Comparison of ENCODE assay signal across 8 mouse cellular contexts in the genomic region with DNA sequence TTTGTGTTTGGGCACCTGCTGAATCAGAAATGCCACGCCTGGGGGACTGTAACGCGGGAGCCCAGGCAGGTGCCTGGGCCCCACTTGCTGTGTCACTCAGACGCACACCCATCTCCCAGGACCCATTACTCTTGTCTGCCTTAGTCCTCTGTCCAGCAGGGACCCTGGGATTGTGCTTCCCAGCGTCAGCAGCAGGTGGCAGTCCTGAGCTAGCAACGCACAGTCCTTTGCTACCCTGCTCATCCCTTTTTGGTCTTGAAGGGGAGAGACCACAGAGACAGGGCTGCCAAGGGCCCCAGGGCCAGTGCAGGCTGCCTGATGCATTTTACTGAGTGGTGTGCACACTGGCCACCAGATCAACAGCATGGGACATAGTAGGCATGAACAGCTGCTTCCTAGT. TPM values are rescaled to one million over a fixed set of nuclear protein-coding genes. Genes with fewer than 3 reads are reported as not detected.
A peak's percentile ranks its signal among the peaks of the same experiment; 100 is the strongest.
DNase-seq lines count a peak whose midpoint lies in the region; ATAC-seq and TF ChIP-seq lines count a peak whose summit lies in the region.

No protein-coding gene starts in this region.

- H3K4me1 ChIP-seq in liver, embryonic 14.5 days (replicated peaks; ENCODE audit: control insufficient read depth in 2 of 2, insufficient read depth in 2 of 2, low read length in 1 of 2) = no peaks in the 10 kb centered on the region
- no peaks in the 10 kb centered on the region for H3K4me1 ChIP-seq in neural tube, embryonic 14.5 days (ENCODE audit: control insufficient read depth, insufficient read depth, low read length)

- ATAC-seq in liver, embryonic 14.5 days (ENCODE audit: insufficient read depth) = no peak
- ATAC-seq in neural tube, embryonic 14.5 days (ENCODE audit: low read depth) = peak; percentile 44; the same call in 1 of the 2 replicates

- no peaks in the 10 kb centered on the region for H3K9me3 ChIP-seq in liver, embryonic 14.5 days (ENCODE audit: control insufficient read depth, low read length)
- H3K9me3 ChIP-seq in neural tube, embryonic 14.5 days (ENCODE audit: control insufficient read depth, low read length) = no peaks in the 10 kb centered on the region

- H3K4me3 ChIP-seq in liver, embryonic 14.5 days (ENCODE audit: insufficient read depth in 1 of 2, low read depth in 2 of 2, low read length in 2 of 2) = no peak overlapping the region
- no peak overlapping the region for H3K4me3 ChIP-seq in neural tube, embryonic 14.5 days (ENCODE audit: low read depth, low read length)

- no peak overlapping the region for H3K9ac ChIP-seq in liver, embryonic 14.5 days (replicated peaks)
- no peak overlapping the region for H3K9ac ChIP-seq in neural tube, embryonic 14.5 days (replicated peaks; ENCODE audit: low read depth, low read length)

- 7% methylated on average over 6 of the region's 6 CpGs for WGBS in liver, embryonic 14.5 days (ENCODE audit: insufficient replicate concordance)
- WGBS in neural tube, embryonic 14.5 days = 13% methylated on average over 6 of the region's 6 CpGs

- TF ChIP-seq CTCF in liver, embryonic 14.5 days (IDR thresholded peaks at IDR 0.05; ENCODE audit: low read depth) = peak; percentile 84

- no peaks in the 10 kb centered on the region for H3K36me3 ChIP-seq in liver, embryonic 14.5 days (replicated peaks; ENCODE audit: control insufficient read depth, insufficient read depth, low read depth)
- H3K36me3 ChIP-seq in neural tube, embryonic 14.5 days (ENCODE audit: control insufficient read depth, insufficient read depth, low read length) = no peaks in the 10 kb centered on the region

- no peak overlapping the region for H3K4me2 ChIP-seq in liver, embryonic 14.5 days (ENCODE audit: low read depth)
- no peak overlapping the region for H3K4me2 ChIP-seq in neural tube, embryonic 14.5 days (ENCODE audit: low read depth, low read length)

- H3K27me3 ChIP-seq in liver, embryonic 14.5 days (ENCODE audit: control insufficient read depth, insufficient read depth, low read length) = no peaks in the 10 kb centered on the region
- no peaks in the 10 kb centered on the region for H3K27me3 ChIP-seq in neural tube, embryonic 14.5 days (ENCODE audit: control insufficient read depth, insufficient read depth, low read length)

- peak; percentile 73 to 82 for DNase-seq in left cerebral cortex, adult 18-20 months (ENCODE audit: low spot score in 2 of 2)
- DNase-seq in left cerebral cortex, adult 11 months (ENCODE audit: low spot score) = no peak
- DNase-seq in cerebellum, postnatal 36 days = peak; percentile 73 to 77
- peak; percentile 25 for DNase-seq in gastrocnemius, postnatal 25 days
- DNase-seq in kidney, postnatal 10 days = peak; percentile 88
- peak in 1 of 3 experiments; percentile 6 for DNase-seq in liver, embryonic 14.5 days (ENCODE audit: low read depth in 3 of 3, low spot score in 3 of 3)
- DNase-seq in thymus, postnatal 10 days (ENCODE audit: low spot score in 2 of 2) = peak; percentile 16 to 65

- H3K27ac ChIP-seq in liver, embryonic 14.5 days = no peak overlapping the region
- H3K27ac ChIP-seq in neural tube, embryonic 14.5 days (ENCODE audit: low read depth, low read length) = no peak overlapping the region

- TF ChIP-seq EP300 in liver, embryonic 14.5 days (IDR thresholded peaks at IDR 0.05; ENCODE audit: low read depth) = no peak

RNA-seq across cellular contexts. Expression of a gene that starts 28.8 kb away (rescaled TPM):
- 1 to 10 TPM; 4.9 to 7.1 TPM for total RNA-seq in left cerebral cortex, adult 18-20 months (2021)
- not detected for total RNA-seq in gastrocnemius, postnatal 25 days (2021)
- polyA plus RNA-seq in liver, embryonic 14.5 days (2012; rRNA removed) = 0.09 and 0.10 TPM in 2 replicates
- 0.19 TPM in 1 of 2 replicates, not detected in the other for polyA plus RNA-seq in liver, embryonic 14.5 days (2014; fragmentation: Nextera tagmentation; extraction: Ambion mirVana)
- polyA plus RNA-seq in neural tube, embryonic 14.5 days (2014; fragmentation: Nextera tagmentation; extraction: Ambion mirVana) = 0.23 and 0.26 TPM in 2 replicates

Comparison
In these comparisons a context has a peak if more than half of its experiments do, and no peak if none do; other contexts are left out.
1. RNA of a gene that starts 28.8 kb away (total RNA-seq): 4.9 to 7.1 TPM in left cerebral cortex, adult 18-20 months; not detected in gastrocnemius, postnatal 25 days; every median in the first group is over 4 times any median in the second.